Mouse (Mus musculus) lung, embryonic 15.5 days (tissue): ENCODE measurements around the gene Eml2. TPM values are rescaled to one million over a fixed set of nuclear protein-coding genes. Genes with fewer than 3 reads are reported as not detected.

ENCODE experiments used
- microRNA counts: library from miRNA; unstranded; fragments of <30 nt; microRNA quantifications from one replicate; lab custom pipeline; 2016
- microRNA-seq: library from miRNA; unstranded; fragments of <30 nt; microRNA quantifications from one replicate; pipeline ENCODE4, GENCODE M21; 2016
- polyA plus RNA-seq: library from polyadenylated mRNA; unstranded; fragments of >200 nt; fragmentation: Nextera tagmentation; extraction: Ambion mirVana; gene quantifications from 2 replicates; pipeline ENCODE4 v1.2.1, GENCODE M21; 2015

The Eml2 gene
- polyA plus RNA-seq, 1 experiment from 2014 or later: 12.2 TPM

MicroRNAs encoded within 50 kb of the gene (microRNA counts, 519-probe panel; counts per million panel counts)
- 1,947 counts per million, percentile 15 among the panel's probes with 10 or more counts for microRNA mmu-miR-330 (lab: Ali Mortazavi, UCI)

Small RNAs within 50 kb of the gene (microRNA-seq; reads per million reads assigned to microRNA genes)
- gene Mir330: 161 reads per million, percentile 58 among the genes with 10 or more reads in this experiment

Other genes with a start within 250 kb of the Eml2 start
- not detected in 2 replicates for gene Nanos2, start 189.0 kb upstream of the Eml2 start, polyA plus RNA-seq
- 3.0 and 3.6 TPM in 2 replicates for gene Mypop, start 185.2 kb upstream of the Eml2 start, polyA plus RNA-seq
- 23.5 and 25.2 TPM in 2 replicates for gene Irf2bp1, start 172.4 kb upstream of the Eml2 start, polyA plus RNA-seq
- 2.2 and 2.4 TPM in 2 replicates for gene Foxa3, start 152.9 kb upstream of the Eml2 start, polyA plus RNA-seq
- gene Sympk, start 152.0 kb upstream of the Eml2 start, polyA plus RNA-seq: 34.3 and 34.6 TPM in 2 replicates
- gene Rsph6a, start 121.7 kb upstream of the Eml2 start, polyA plus RNA-seq: not detected in 2 replicates
- gene Dmwd, start 100.2 kb upstream of the Eml2 start, polyA plus RNA-seq: 15.9 and 17.1 TPM in 2 replicates
- 24.2 and 27.1 TPM in 2 replicates for gene Dmpk, start 92.6 kb upstream of the Eml2 start, polyA plus RNA-seq
- gene Six5, start 81.8 kb upstream of the Eml2 start, polyA plus RNA-seq: 9.5 and 9.7 TPM in 2 replicates
- 1.8 and 1.9 TPM in 2 replicates for gene Gm4969, start 58.1 kb upstream of the Eml2 start, polyA plus RNA-seq
- 13.6 and 13.8 TPM in 2 replicates for gene Fbxo46, start 56.6 kb upstream of the Eml2 start, polyA plus RNA-seq
- gene Qpctl, start 27.1 kb upstream of the Eml2 start, polyA plus RNA-seq: 15.2 and 15.3 TPM in 2 replicates
- gene Snrpd2, start 26.7 kb upstream of the Eml2 start, polyA plus RNA-seq: 140 and 154 TPM in 2 replicates
- gene Gipr, start 10.3 kb upstream of the Eml2 start, polyA plus RNA-seq: 3.2 and 5.1 TPM in 2 replicates
- 2.2 TPM in 2 replicates for gene Gpr4, start 36.1 kb downstream of the Eml2 start, polyA plus RNA-seq
- gene Opa3, start 51.9 kb downstream of the Eml2 start, polyA plus RNA-seq: 33.2 and 34.6 TPM in 2 replicates
- gene Vasp, start 95.4 kb downstream of the Eml2 start, polyA plus RNA-seq: 115 TPM in 2 replicates
- gene Ppm1n, start 103.6 kb downstream of the Eml2 start, polyA plus RNA-seq: not detected in 2 replicates
- 10.6 and 11.4 TPM in 2 replicates for gene Rtn2, start 106.2 kb downstream of the Eml2 start, polyA plus RNA-seq
- gene Fosb, start 133.6 kb downstream of the Eml2 start, polyA plus RNA-seq: 0.24 and 0.26 TPM in 2 replicates
- 86.4 and 88.6 TPM in 2 replicates for gene Ercc1, start 168.4 kb downstream of the Eml2 start, polyA plus RNA-seq
- gene Cd3eap, start 183.1 kb downstream of the Eml2 start, polyA plus RNA-seq: 20.1 and 21.7 TPM in 2 replicates
- 6.3 and 6.8 TPM in 2 replicates for gene Ppp1r13l, start 183.3 kb downstream of the Eml2 start, polyA plus RNA-seq
- 14.4 and 15.7 TPM in 2 replicates for gene Ercc2, start 205.6 kb downstream of the Eml2 start, polyA plus RNA-seq
- gene Klc3, start 227.7 kb downstream of the Eml2 start, polyA plus RNA-seq: 13.3 and 18.4 TPM in 2 replicates
- gene Ckm, start 228.4 kb downstream of the Eml2 start, polyA plus RNA-seq: 52.5 and 53.0 TPM in 2 replicates